Mouse (Mus musculus): ENCODE results near the gene Atp8b5.

DNA sequence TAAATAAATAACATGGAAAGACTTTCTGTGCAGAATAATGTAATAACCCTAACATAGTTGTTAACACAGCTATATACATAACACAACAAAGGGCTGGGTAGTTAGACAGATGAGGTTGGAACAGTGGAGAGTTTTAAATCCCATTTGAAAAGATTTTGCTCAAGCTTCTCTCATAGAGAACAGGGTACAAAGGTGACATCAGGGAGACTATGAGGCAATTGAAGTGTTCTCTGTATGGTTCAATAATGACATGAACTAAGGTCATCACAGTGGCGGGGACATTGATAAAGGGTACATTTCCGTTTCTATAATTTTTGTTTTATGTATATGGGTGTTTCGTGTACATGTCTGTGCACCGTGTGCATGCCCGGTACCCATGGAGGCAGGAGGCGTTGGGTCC lies 112.6 kb downstream of the Atp8b5 start:
- TF ChIP-seq CTCF (IDR thresholded peaks at IDR 0.05; ENCODE audit: low read depth) (no peak), EP300 (IDR thresholded peaks at IDR 0.05; ENCODE audit: low read depth) (no peak)

All from liver, embryonic 14.5 days (tissue).